Mouse (Mus musculus): ENCODE results near the gene Auh.

- TF ChIP-seq CTCF (IDR thresholded peaks at IDR 0.05; ENCODE audit: borderline replicate concordance, insufficient read depth, low read length), result no peak
- TF ChIP-seq POLR2A (IDR thresholded peaks at IDR 0.05; ENCODE audit: low read depth, low read length), result no peak
Observed at GRCm38 (mm10) chr13:52812549-52813515, 116.6 kb downstream of the Auh start.

Measured in embryonic fibroblast, embryonic 13.5 days (primary cell).